Mouse (Mus musculus) lung, embryonic 15.5 days (tissue): ENCODE results near the gene Mrpl49. TPM values are rescaled to one million over a fixed set of nuclear protein-coding genes. Genes with fewer than 3 reads are reported as not detected.

Experiments used
- ATAC-seq: fragments of 200-750 bp; cut with Nextera tagmentation; 2 replicates; pipeline ENCODE4 v1.8.0; 2017; ENCODE audit warnings: moderate number of reproducible peaks, borderline replicate concordance; ENCODE audit not compliant: low FRiP score, low TSS enrichment; ENCODE audit errors: extremely low read depth
- H3K27ac ChIP-seq: fragments of 300-500 bp; sonication (generic); 2 replicates; pipeline ENCODE4 v1.5.1; 2015; ENCODE audit warnings: moderate library complexity, mild to moderate bottlenecking, inconsistent platforms
- H3K27me3 ChIP-seq: fragments of 300-500 bp; sonication (generic); 2 replicates; pipeline ENCODE4 v1.6.1; 2015; ENCODE audit warnings: inconsistent platforms
- H3K36me3 ChIP-seq: fragments of 300-500 bp; sonication (generic); 2 replicates; pipeline ENCODE4 v1.6.1; 2015; ENCODE audit warnings: inconsistent platforms
- H3K4me1 ChIP-seq: fragments of 300-500 bp; sonication (generic); 2 replicates; pipeline ENCODE4 v1.6.1; 2015; ENCODE audit warnings: inconsistent platforms
- H3K4me2 ChIP-seq: fragments of 300-500 bp; sonication (generic); 2 replicates; pipeline ENCODE4 v1.6.1; 2015; ENCODE audit warnings: inconsistent platforms, mild to moderate bottlenecking, moderate library complexity
- H3K4me3 ChIP-seq: fragments of 300-500 bp; sonication (generic); 2 replicates; pipeline ENCODE4 v1.5.1; 2015; ENCODE audit warnings: mild to moderate bottlenecking, inconsistent platforms
- H3K9ac ChIP-seq: fragments of 300-500 bp; sonication (generic); 2 replicates; pipeline ENCODE4 v1.6.1; 2015; ENCODE audit warnings: inconsistent platforms
- H3K9me3 ChIP-seq: fragments of 300-500 bp; sonication (generic); 2 replicates; pipeline ENCODE4 v1.6.1; 2016; ENCODE audit warnings: inconsistent platforms
- WGBS: fragments of 180-500 bp; shearing (Covaris S2); methylation state at CpG from one replicate; pipeline ENCODE4 v1.1.7; 2015; 5-methylcytosine and 5-hydroxymethylcytosine counted together
- polyA plus RNA-seq: library from polyadenylated mRNA; unstranded; fragments of >200 nt; fragmentation: Nextera tagmentation; extraction: Ambion mirVana; gene quantifications from 2 replicates; pipeline ENCODE4 v1.2.1, GENCODE M21; 2015

Mrpl49 gene
- polyA plus RNA-seq, 1 experiment from 2014 or later, result 76.2 TPM

DNA sequence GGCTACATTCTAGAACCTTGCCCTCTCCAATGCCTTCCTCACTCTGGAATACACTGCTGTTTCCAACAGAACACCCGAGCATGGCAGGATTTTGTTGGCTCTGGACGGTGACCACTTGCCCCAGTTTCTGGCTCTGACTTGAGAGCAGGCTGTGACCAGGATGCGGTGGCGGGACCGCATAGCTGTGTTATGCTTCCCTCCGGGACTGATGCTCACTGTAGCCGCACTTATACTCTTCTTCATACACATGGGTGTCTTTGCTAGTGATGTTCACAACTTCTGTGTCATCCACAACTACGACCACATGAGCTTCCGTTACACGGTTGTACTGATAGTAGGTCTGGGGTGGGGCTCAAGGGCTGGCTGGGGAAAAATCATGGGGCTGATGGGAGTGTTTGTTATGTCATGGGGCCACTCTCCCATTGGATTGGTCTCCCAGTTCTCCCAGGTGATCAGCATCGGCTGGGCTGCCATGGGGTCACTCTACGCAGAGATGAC, 22.4 kb upstream of the Mrpl49 start, which contains the start of gene Tmem262:
Gene Tmem262 (plus strand): TSS at position 51 of the 498 bp plus-strand sequence.
- H3K27me3 ChIP-seq, result no peaks in the 10 kb centered on the region
- H3K4me1 ChIP-seq, result peaks cover 26% of the 10 kb centered on the region
- no peak within 1 kb of the TSS for H3K27ac ChIP-seq
- ATAC-seq, result no peak
- H3K9ac ChIP-seq, result no peak within 1 kb of the TSS
- H3K36me3 ChIP-seq, result peaks cover 28% of the 10 kb centered on the region
- H3K9me3 ChIP-seq, result no peaks in the 10 kb centered on the region
- 88% methylated on average over 12 of the region's 12 CpGs for WGBS
- no peak within 1 kb of the TSS for H3K4me3 ChIP-seq
- H3K4me2 ChIP-seq, result no peak within 1 kb of the TSS

- Histone ChIP-seq H3K4me1 (peaks cover 16% of the 10 kb centered on the region), H3K9ac (peak within 1 kb of the TSS; percentile 79), H3K4me2 (peak within 1 kb of the TSS; percentile 67), H3K27me3 (no peaks in the 10 kb centered on the region), H3K27ac (peak within 1 kb of the TSS; percentile 87), H3K36me3 (peaks cover 19% of the 10 kb centered on the region), H3K9me3 (no peaks in the 10 kb centered on the region), H3K4me3 (peak within 1 kb of the TSS; percentile 76)
- under 1% methylated on average over 33 of the region's 33 CpGs for WGBS
- ATAC-seq, result peak; percentile 81
These were observed 19.2 kb upstream of the Mrpl49 start, which contains the start of gene Vps51 for GRCm38 (mm10) chr19:6076564-6077393. Vps51 (minus strand) TSS chr19:6077231.

DNA sequence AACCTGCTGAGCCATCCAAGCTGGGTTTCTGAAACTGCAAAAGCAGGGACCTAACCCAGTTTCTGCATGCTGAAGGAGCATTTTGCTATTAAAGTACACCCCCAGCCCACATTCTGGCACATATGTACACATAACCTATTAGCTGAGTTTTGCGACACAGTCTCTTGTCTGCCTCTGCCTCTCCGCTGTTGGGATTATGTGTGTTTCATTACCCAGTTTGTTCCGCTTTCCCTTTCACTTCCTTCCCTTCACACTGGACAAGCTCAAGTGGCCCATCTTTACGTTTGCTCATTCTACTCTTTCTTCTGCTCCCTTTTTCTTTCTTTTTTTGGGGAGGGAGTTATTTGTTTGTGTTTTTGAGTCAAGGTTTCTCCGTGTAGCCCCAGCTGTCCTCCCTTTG, 16.3 kb upstream of the Mrpl49 start:
- H3K9me3 ChIP-seq, result no peaks in the 10 kb centered on the region
- peaks cover 16% of the 10 kb centered on the region for H3K4me1 ChIP-seq
- peaks cover 27% of the 10 kb centered on the region for H3K36me3 ChIP-seq
- no peak for ATAC-seq
- WGBS, result 90% methylated on average over 5 of the region's 5 CpGs
- H3K27me3 ChIP-seq, result no peaks in the 10 kb centered on the region
- no peak overlapping the region for H3K27ac ChIP-seq
- H3K4me3 ChIP-seq, result no peak overlapping the region
- no peak overlapping the region for H3K4me2 ChIP-seq
- H3K9ac ChIP-seq, result no peak overlapping the region

GRCm38 (mm10) chr19:6071261-6071660, 13.7 kb upstream of the Mrpl49 start:
- no peak for ATAC-seq
- 89% methylated on average over 19 of the region's 19 CpGs for WGBS
- H3K9ac ChIP-seq, result no peak overlapping the region
- H3K27me3 ChIP-seq, result no peaks in the 10 kb centered on the region
- H3K4me2 ChIP-seq, result no peak overlapping the region
- peaks cover 24% of the 10 kb centered on the region for H3K4me1 ChIP-seq
- no peak overlapping the region for H3K27ac ChIP-seq
- H3K4me3 ChIP-seq, result no peak overlapping the region
- no peaks in the 10 kb centered on the region for H3K9me3 ChIP-seq
- H3K36me3 ChIP-seq, result peaks cover 29% of the 10 kb centered on the region

GRCm38 (mm10) chr19:6070571-6071250, 13.1 kb upstream of the Mrpl49 start:
- Histone ChIP-seq H3K4me3 (no peak overlapping the region), H3K36me3 (peaks cover 29% of the 10 kb centered on the region), H3K9ac (no peak overlapping the region), H3K9me3 (no peaks in the 10 kb centered on the region), H3K27me3 (no peaks in the 10 kb centered on the region), H3K4me2 (no peak overlapping the region), H3K4me1 (peaks cover 20% of the 10 kb centered on the region), H3K27ac (no peak overlapping the region)
- 85% methylated on average over 31 of the region's 31 CpGs for WGBS
- no peak for ATAC-seq

- Histone ChIP-seq H3K4me3 (no peak overlapping the region), H3K9me3 (no peaks in the 10 kb centered on the region), H3K36me3 (peaks cover 29% of the 10 kb centered on the region), H3K4me2 (no peak overlapping the region), H3K9ac (no peak overlapping the region), H3K27me3 (no peaks in the 10 kb centered on the region), H3K4me1 (peaks cover 20% of the 10 kb centered on the region), H3K27ac (no peak overlapping the region)
- ATAC-seq, result no peak
- 87% methylated on average over 10 of the region's 10 CpGs for WGBS
These were observed 12.3 kb upstream of the Mrpl49 start for GRCm38 (mm10) chr19:6069851-6070250.

DNA sequence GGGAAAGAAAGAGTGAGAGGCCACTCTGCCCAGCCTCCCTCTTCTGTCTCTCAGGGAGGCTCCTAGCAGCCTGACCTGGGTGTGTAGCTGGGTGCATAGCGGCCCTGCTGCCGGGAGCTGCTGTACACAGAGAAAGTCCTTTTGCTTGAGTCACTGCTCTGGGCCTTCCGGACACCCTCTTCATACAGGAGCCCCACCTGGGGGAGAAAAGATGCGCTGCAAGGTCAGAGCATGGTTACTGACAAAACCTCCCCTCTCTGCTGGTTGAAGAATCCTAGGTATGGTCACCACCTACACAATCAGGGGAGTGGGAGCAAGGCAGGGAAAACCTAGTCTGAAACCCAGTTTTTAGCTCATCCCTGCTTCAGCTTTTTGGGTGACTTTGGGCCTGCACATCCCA, 11.4 kb upstream of the Mrpl49 start:
- Histone ChIP-seq H3K9me3 (no peaks in the 10 kb centered on the region), H3K4me3 (no peak overlapping the region), H3K9ac (no peak overlapping the region), H3K27me3 (no peaks in the 10 kb centered on the region), H3K4me1 (peaks cover 20% of the 10 kb centered on the region), H3K4me2 (no peak overlapping the region), H3K36me3 (peaks cover 29% of the 10 kb centered on the region), H3K27ac (no peak overlapping the region)
- no peak for ATAC-seq
- 80% methylated on average over 4 of the region's 4 CpGs for WGBS

DNA sequence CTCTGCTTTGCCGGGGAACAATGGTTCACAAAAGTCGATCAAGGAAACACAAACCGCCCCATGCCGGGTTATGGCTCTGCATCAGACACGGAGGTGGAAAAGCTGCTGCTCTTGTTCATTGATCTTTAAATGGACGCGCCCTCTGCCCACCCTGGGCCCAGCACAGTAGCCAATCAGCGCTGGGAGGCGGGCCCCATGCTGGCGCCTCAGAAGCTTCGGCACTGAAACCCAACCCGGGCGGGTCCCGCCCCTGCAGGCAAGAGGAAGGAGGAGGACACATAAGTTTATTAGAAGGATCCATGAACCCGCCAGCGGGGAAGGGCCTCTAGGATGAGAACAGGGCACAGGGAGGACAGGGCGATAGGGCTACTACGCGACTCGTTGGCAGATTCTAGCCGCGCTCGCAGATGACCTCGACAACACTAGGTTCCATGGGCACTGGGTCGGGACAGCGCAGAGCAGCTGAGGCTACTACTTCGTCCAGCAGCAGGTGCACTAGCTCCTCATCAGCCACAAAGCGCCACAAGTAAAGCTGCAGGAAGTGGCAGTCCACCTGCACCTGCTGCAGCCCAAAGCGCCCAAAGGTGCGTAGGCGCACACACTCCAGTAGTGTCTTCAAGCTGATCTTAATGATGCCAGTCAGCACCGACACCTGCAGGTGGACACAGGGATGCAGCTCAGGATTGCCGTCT, 10.3 kb upstream of the Mrpl49 start, which contains the start of gene Tm7sf2:
Gene Tm7sf2 (minus strand): TSS at position 650 of the 692 bp plus-strand sequence.
- Histone ChIP-seq H3K4me2 (peak within 1 kb of the TSS; percentile 96), H3K9ac (peak within 1 kb of the TSS; percentile 52), H3K36me3 (peaks cover 29% of the 10 kb centered on the region), H3K27ac (peak within 1 kb of the TSS; percentile 54), H3K4me1 (peaks cover 22% of the 10 kb centered on the region), H3K4me3 (peak within 1 kb of the TSS; percentile 50), H3K27me3 (no peaks in the 10 kb centered on the region), H3K9me3 (no peaks in the 10 kb centered on the region)
- ATAC-seq, result peak; percentile 92
- WGBS, result 9% methylated on average over 33 of the region's 33 CpGs

- H3K27ac ChIP-seq, result peak overlapping the region; percentile 54
- peak; percentile 36; the same call in 1 of the 2 replicates for ATAC-seq
- under 1% methylated on average over 30 of the region's 30 CpGs for WGBS
- H3K9ac ChIP-seq, result peak overlapping the region; percentile 52
- no peaks in the 10 kb centered on the region for H3K9me3 ChIP-seq
- H3K27me3 ChIP-seq, result no peaks in the 10 kb centered on the region
- peaks cover 29% of the 10 kb centered on the region for H3K36me3 ChIP-seq
- peaks cover 29% of the 10 kb centered on the region for H3K4me1 ChIP-seq
- peak overlapping the region; percentile 96 for H3K4me2 ChIP-seq
- H3K4me3 ChIP-seq, result peak overlapping the region; percentile 50
These were observed 9.6 kb upstream of the Mrpl49 start for GRCm38 (mm10) chr19:6067011-6067723.

DNA sequence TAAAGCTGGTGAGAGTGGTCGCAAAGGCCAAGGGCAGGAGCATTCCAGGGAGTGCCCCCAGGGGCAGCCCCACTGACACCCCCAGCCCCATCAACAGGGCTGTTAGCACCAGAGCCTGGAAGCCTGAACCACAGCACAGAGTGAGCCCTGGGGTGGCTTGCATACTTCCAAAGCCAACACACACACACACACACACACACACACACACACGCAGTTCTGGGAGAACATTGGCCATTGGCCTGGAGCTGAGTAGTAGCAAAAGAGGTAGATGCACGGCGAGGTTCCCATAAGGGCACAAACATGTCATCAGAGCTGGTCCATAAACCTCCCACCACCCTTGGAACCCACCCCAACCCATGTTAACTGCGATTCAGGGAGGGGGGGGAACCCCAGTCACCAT, 9.0 kb upstream of the Mrpl49 start:
- Histone ChIP-seq H3K9ac (peak overlapping the region; percentile 52), H3K27ac (peak overlapping the region; percentile 54; the same call in 1 of the 2 replicates), H3K36me3 (peaks cover 29% of the 10 kb centered on the region), H3K4me2 (peak overlapping the region; percentile 96), H3K27me3 (no peaks in the 10 kb centered on the region), H3K4me1 (peaks cover 34% of the 10 kb centered on the region), H3K4me3 (peak overlapping the region; percentile 50), H3K9me3 (no peaks in the 10 kb centered on the region)
- no peak for ATAC-seq
- 28% methylated on average over 5 of the region's 5 CpGs for WGBS

- Histone ChIP-seq H3K9me3 (no peaks in the 10 kb centered on the region), H3K4me3 (0 out of 2 replicates have a peak overlapping the region, but pooled peaks have one; percentile 90), H3K4me2 (peak overlapping the region; percentile 92; the same call in 1 of the 2 replicates)
These were observed 5.5 kb upstream of the Mrpl49 start for GRCm38 (mm10) chr19:6063081-6063480.

More at GRCm38 (mm10) chr19:6063081-6063480, 5.5 kb upstream of the Mrpl49 start:
- ATAC-seq, result no peak
- H3K9ac ChIP-seq, result no peak overlapping the region
- WGBS, result 88% methylated on average over 6 of the region's 6 CpGs
- H3K27ac ChIP-seq, result no peak overlapping the region
- peaks cover 16% of the 10 kb centered on the region for H3K36me3 ChIP-seq
- H3K4me1 ChIP-seq, result peaks cover 46% of the 10 kb centered on the region
- no peaks in the 10 kb centered on the region for H3K27me3 ChIP-seq
